Mouse (Mus musculus): Measurements from ENCODE around the gene Aars2.

The Aars2 gene

GRCm38 (mm10) chr17:45506700-45507189, at the start of gene Aars2:
TSS of gene Aars2 (plus strand) at chr17:45506841.
- peak; percentile 95 for DNase-seq

GRCm38 (mm10) chr17:45457487-45457886, 49.2 kb upstream of the Aars2 start:
- no peak for DNase-seq

DNA sequence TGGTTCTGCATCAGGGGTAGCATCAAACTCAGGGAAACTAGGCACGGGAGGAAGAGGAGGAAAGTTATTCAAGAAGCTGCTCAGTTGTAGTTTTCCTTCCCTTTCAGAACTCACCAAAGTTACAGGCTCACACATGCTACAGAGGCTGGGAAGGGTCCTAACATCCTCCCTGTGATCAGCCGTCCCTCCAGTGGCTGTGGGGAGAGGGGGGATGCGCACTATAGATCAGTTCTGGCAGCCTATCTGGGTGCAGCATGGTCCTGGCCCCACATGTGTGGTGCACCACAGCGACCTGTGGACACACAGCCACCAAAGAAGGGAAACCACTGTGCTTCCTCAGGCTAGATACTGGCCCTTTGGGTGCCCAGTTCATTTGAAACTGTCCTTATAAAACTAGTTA, 48.1 kb upstream of the Aars2 start:
- no peak for DNase-seq

DNA sequence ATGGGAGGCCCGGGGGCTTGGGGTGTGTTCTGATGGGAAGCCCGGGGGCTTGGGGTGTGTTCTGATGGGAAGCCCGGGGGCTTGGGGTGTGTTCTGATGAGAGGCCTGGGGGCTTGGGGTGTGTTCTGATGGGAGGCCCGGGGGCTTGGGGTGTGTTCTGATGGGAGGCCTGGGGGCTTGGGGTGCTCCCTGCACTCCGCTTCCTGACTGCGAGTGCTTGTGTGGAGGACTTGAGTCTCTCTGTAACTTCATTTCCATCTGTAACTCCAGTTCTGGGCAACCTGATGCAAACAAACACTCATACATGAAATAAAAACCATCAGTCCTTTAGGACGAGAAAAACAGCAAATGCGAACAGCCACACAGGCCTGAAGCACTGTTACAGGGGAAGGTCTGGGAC, 47.6 kb upstream of the Aars2 start:
- no peak for DNase-seq

GRCm38 (mm10) chr17:45462506-45462905, 44.1 kb upstream of the Aars2 start:
- DNase-seq: no peak

DNA sequence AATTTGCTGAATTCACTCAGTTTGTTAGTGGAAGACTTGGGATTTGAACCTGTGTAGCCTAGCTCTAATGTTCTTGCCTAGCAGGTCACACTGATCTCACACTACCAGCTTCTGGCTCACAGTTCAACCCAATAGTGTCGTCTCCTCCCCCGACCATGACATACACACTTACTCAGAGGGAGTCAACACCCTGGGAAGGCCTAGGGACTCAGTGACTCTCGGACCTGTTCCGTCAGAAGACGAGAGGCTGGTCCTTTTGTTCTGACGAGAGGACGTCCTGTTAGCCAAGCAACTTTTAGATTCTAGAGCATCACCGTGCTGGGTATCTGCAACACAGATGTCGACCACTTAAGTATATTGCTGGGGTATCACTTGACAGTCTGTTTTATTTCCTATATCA, 42.4 kb upstream of the Aars2 start:
- no peak for DNase-seq

DNA sequence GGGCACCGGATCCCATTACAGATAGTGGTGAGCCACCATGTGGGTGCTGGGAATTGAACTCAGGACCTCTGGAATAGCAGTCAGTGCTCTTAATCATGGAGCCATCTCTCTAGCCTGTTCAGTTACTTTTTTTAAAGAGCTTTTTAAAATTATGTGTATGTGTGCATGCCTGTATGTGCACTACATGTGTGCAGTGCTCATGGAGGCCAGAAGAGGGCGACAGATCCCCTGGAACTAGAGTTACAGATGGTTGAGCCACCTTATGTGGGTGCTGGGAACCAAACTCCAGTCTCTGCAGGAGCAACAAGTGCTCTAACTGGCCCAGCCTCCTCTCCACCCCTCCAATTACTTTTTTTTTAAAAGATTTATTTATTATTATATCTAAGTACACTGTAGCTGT, 39.9 kb upstream of the Aars2 start:
- no peak for DNase-seq

DNA sequence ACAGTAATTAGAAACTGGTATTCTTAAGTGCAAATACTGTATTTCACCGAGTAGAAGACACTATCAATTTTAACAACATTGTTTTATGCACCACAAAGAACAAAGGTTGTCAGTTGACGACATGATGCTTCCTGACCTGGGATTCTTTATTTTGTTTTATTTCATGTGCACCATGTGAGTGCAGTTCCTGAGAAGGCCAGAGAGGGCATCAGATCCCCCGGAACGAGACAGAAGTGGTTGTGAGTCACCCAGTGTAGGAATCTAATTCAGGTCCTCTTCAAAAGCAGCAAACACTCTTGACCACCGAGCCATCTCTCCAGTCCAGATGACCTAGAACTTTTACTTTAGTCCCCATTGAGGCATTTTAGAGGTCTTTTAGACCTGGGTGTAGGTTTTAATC, 38.3 kb upstream of the Aars2 start:
- no peak for DNase-seq

DNA sequence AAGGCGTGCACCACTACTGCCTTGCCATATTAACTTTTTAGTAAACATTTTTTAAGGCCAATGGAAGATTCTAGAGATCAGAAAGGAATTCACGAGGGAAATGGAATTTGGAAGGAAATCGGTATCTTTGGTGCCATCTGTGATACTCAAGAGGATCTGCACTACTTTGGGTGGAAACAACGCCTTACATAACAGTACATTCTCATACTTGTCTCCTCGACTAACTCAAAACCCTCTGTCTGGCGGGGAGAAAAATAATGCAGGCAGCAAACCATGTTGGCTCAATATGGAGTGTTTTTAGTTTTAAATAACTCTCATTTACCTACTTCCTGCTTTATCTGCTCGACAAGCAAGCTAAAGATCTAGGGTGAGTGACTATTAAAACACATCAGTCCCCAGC, 35.9 kb upstream of the Aars2 start:
- DNase-seq: no peak

- no peak for DNase-seq
Observed at GRCm38 (mm10) chr17:45473667-45474066, 33.0 kb upstream of the Aars2 start.

DNA sequence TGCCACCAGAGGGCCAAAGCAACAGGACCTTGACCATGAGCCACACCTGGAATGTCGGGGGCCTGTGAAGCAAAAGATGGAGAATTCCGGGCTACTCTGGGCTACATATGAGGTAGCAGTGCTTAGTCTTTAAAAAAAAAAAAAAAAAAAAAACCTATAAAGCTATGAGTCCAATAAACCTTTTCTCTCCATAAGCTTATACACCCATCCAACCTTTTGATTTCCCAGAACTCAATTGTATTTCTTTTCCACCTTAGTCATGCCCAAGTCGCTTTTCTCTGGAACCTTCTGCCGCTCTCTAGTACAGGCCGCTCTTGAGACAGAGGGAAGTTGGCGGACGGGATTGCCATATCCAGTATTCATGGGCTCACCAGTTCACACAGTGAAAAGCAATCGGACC, 32.5 kb upstream of the Aars2 start:
- DNase-seq: no peak

- DNase-seq: peak; percentile 82 to 83
Observed at GRCm38 (mm10) chr17:45474669-45475465, 31.8 kb upstream of the Aars2 start, which contains the start of gene Spats1. TSS of gene Spats1 (minus strand) at chr17:45475415.

DNA sequence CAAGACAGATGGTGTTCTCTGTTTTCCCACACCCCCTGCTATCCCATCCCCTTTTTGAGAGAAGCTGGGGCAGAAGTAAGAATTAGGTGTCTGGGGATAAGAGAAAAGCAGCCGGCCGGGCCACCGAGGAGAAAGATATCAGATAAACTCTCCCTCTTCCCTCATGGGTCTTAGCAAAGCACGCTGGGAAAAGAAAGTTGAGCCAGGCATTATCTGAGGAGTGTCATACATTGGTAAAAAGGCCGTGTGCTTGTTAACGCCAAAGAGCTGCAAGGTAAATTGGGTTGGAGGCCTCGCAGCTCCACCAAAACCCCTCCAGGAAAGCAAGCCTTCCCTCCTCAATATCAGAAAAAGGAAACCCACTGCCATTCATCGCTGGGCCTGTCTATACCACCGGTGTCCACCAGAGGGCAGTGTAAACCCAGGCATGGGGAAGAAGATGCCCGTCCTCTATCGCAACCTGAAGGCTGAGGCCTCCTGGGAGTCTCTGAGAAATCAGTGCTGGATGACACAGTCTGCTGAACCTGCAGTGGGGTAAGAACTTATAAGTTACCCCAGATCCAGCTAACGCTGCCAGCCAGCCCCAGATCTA, 28.3 kb upstream of the Aars2 start:
- DNase-seq: peak; percentile 88 to 92

- DNase-seq: peak; percentile 36 to 40
Observed at GRCm38 (mm10) chr17:45480429-45480828, 26.2 kb upstream of the Aars2 start.

GRCm38 (mm10) chr17:45485581-45485980, 21.1 kb upstream of the Aars2 start:
- DNase-seq: no peak

GRCm38 (mm10) chr17:45487216-45487615, 19.4 kb upstream of the Aars2 start:
- DNase-seq: no peak

DNA sequence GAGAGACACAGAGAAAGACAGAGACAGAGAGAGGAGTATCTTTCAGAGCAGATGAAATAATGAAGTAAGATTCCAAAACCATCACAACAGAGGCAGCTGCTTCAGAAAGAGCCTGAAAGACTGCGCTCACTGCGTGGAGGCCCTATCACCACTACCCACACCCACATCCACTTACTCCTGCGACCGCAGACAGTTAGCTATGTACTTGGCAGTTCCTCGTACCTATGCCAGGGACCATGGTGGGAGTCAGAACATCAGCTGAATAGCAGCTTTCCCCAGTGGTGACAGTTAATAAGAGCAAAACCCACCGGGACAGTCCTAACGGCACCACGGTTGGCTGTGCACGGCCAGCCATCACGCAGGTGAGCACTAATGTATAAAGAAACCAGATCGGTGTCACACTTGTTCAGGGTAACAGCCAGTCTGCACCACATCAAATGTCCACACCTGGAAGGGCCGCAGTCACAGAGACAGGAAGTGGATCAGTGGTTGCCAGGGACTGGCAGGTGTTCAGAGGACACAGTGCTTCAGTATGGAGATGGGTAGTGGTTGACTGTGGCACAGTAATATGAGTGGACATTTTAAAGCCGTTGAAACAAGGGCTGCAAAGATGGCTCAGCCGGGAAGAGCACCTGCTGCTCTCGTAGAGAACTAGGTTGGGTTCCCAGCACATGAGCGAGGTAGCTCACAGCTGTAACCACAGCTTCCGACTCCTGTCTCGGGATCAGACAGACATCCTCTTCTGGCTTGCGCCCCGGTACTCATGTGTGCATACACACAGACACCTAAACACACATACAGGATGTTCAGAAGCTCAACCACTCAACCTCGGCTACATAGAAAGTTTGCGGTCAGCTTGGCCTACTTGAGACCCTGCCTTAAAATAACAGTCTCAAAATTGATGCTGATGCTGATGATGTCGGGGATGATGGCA, 18.1 kb upstream of the Aars2 start:
- DNase-seq: no peak

DNA sequence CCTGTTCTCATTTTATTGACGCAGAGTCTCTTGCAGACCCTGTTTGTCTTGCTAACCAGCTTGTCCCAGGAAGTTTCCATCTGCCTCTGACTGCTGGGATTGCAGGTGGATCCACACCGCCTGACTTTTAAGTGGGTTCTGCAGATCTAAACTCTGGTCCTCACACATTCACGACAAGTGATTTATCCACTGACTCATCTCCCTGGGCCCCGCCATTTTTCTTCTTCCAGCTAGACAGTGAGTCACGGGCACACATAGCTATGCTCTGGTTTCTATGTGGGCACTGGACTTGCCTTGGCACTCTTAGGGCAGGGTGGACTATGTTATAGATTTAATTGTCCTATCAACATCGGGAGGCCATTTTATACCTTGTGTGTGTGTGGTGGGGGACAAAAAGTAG, 16.9 kb upstream of the Aars2 start:
- DNase-seq: no peak

GRCm38 (mm10) chr17:45490532-45491154, 16.0 kb upstream of the Aars2 start:
- DNase-seq: no peak

- no peak for DNase-seq
Observed at GRCm38 (mm10) chr17:45495398-45495797, 11.2 kb upstream of the Aars2 start.

GRCm38 (mm10) chr17:45498397-45498796, 8.2 kb upstream of the Aars2 start:
- no peak for DNase-seq

GRCm38 (mm10) chr17:45499516-45499915, 7.1 kb upstream of the Aars2 start:
- no peak for DNase-seq

GRCm38 (mm10) chr17:45500981-45501380, 5.7 kb upstream of the Aars2 start:
- DNase-seq: no peak
